Mouse (Mus musculus) spleen, adult 2 months (tissue): ENCODE data around the gene Ilk.

Experiments
- CTCF ChIP-seq: fragments of 200-500 bp; IDR thresholded peaks from 2 replicates; pipeline ENCODE4 v1.5.1; 2011; ENCODE audit warnings: mild to moderate bottlenecking, inconsistent platforms; ENCODE audit not compliant: insufficient read depth, insufficient read length, insufficient replicate concordance; ENCODE audit errors: extremely low read depth
- POLR2A ChIP-seq: fragments of 200-500 bp; IDR thresholded peaks from 2 replicates; pipeline ENCODE4 v1.6.1; 2011; ENCODE audit warnings: low read depth, low read length, inconsistent platforms

GRCm38 (mm10) chr7:105737648-105738047 lies 1.3 kb downstream of the Ilk start:
- TF ChIP-seq POLR2A (no peak), CTCF (no peak)
